Mouse (Mus musculus): ENCODE measurements around the gene Olfr1101.

GRCm38 (mm10) chr2:87026980-87027379 lies 36.0 kb upstream of the Olfr1101 start, which contains the start of gene Olfr1104:
- TF ChIP-seq CTCF (IDR thresholded peaks at IDR 0.05; ENCODE audit: control insufficient read depth, insufficient read depth, low read length) (no peak), POLR2A (IDR thresholded peaks at IDR 0.05; ENCODE audit: borderline replicate concordance, control insufficient read depth, low read depth, low read length) (no peak)
